Mouse (Mus musculus): ENCODE measurements at regions not wholly inside any gene's neighbourhood (a gene's known extent, or its start where the extent isn't known, plus 50 kb on each side); places are given as distances from the start of the nearest gene placed in this dataset.
A peak's percentile ranks its signal among the peaks of the same experiment; 100 is the strongest.

GRCm38 (mm10) chr17:64957495-64957894 is 121.6 kb upstream of the 4930583I09Rik start:
- no peak for TF ChIP-seq CTCF (IDR thresholded peaks at IDR 0.05; ENCODE audit: low read depth, low read length)
- no peak for TF ChIP-seq POLR2A (IDR thresholded peaks at IDR 0.05; ENCODE audit: borderline replicate concordance, low read depth, low read length)
- no peaks in the 10 kb centered on the region for H3K4me1 ChIP-seq (ENCODE audit: control insufficient read depth, insufficient read depth, low read length)
- no peak overlapping the region for H3K27ac ChIP-seq (ENCODE audit: insufficient read depth, low read depth, low read length)
- no peak overlapping the region for H3K4me3 ChIP-seq (ENCODE audit: insufficient read depth, low read length)

- H3K27ac ChIP-seq (ENCODE audit: insufficient read depth, low read depth, low read length) = no peak overlapping the region
- TF ChIP-seq CTCF (IDR thresholded peaks at IDR 0.05; ENCODE audit: low read depth, low read length) = no peak
- no peak for TF ChIP-seq POLR2A (IDR thresholded peaks at IDR 0.05; ENCODE audit: borderline replicate concordance, low read depth, low read length)
- H3K4me1 ChIP-seq (ENCODE audit: control insufficient read depth, insufficient read depth, low read length) = no peaks in the 10 kb centered on the region
- no peak overlapping the region for H3K4me3 ChIP-seq (ENCODE audit: insufficient read depth, low read length)
Observed at GRCm38 (mm10) chr17:64956506-64956905, 120.6 kb upstream of the 4930583I09Rik start.

- Histone ChIP-seq H3K27ac (ENCODE audit: insufficient read depth, low read depth, low read length) (no peak overlapping the region), H3K4me1 (ENCODE audit: control insufficient read depth, insufficient read depth, low read length) (no peaks in the 10 kb centered on the region), H3K4me3 (ENCODE audit: insufficient read depth, low read length) (no peak overlapping the region)
- no peak for TF ChIP-seq POLR2A (IDR thresholded peaks at IDR 0.05; ENCODE audit: borderline replicate concordance, low read depth, low read length)
- TF ChIP-seq CTCF (IDR thresholded peaks at IDR 0.05; ENCODE audit: low read depth, low read length) = no peak
Observed at GRCm38 (mm10) chr17:64953275-64953674, 117.4 kb upstream of the 4930583I09Rik start.

- Histone ChIP-seq H3K27ac (ENCODE audit: insufficient read depth, low read depth, low read length) (no peak overlapping the region), H3K4me3 (ENCODE audit: insufficient read depth, low read length) (no peak overlapping the region), H3K4me1 (ENCODE audit: control insufficient read depth, insufficient read depth, low read length) (no peaks in the 10 kb centered on the region)
- TF ChIP-seq CTCF (IDR thresholded peaks at IDR 0.05; ENCODE audit: low read depth, low read length) (no peak), POLR2A (IDR thresholded peaks at IDR 0.05; ENCODE audit: borderline replicate concordance, low read depth, low read length) (no peak)
Observed at GRCm38 (mm10) chr17:64951625-64951940, 115.7 kb upstream of the 4930583I09Rik start.

- H3K4me3 ChIP-seq (ENCODE audit: insufficient read depth, low read length) = no peak overlapping the region
- no peaks in the 10 kb centered on the region for H3K4me1 ChIP-seq (ENCODE audit: control insufficient read depth, insufficient read depth, low read length)
- TF ChIP-seq POLR2A (IDR thresholded peaks at IDR 0.05; ENCODE audit: borderline replicate concordance, low read depth, low read length) = no peak
- TF ChIP-seq CTCF (IDR thresholded peaks at IDR 0.05; ENCODE audit: low read depth, low read length) = no peak
- no peak overlapping the region for H3K27ac ChIP-seq (ENCODE audit: insufficient read depth, low read depth, low read length)
Observed at GRCm38 (mm10) chr17:64950802-64951624, 115.1 kb upstream of the 4930583I09Rik start.

GRCm38 (mm10) chr17:64943213-64943612 is 107.3 kb upstream of the 4930583I09Rik start:
- H3K4me3 ChIP-seq (ENCODE audit: insufficient read depth, low read length) = no peak overlapping the region
- TF ChIP-seq CTCF (IDR thresholded peaks at IDR 0.05; ENCODE audit: low read depth, low read length) (no peak), POLR2A (IDR thresholded peaks at IDR 0.05; ENCODE audit: borderline replicate concordance, low read depth, low read length) (no peak)
- no peak overlapping the region for H3K27ac ChIP-seq (ENCODE audit: insufficient read depth, low read depth, low read length)
- no peaks in the 10 kb centered on the region for H3K4me1 ChIP-seq (ENCODE audit: control insufficient read depth, insufficient read depth, low read length)

GRCm38 (mm10) chr17:64941555-64941954 is 105.7 kb upstream of the 4930583I09Rik start:
- H3K27ac ChIP-seq (ENCODE audit: insufficient read depth, low read depth, low read length) = peak overlapping the region; percentile 45; the same call in 1 of the 2 replicates
- no peak for TF ChIP-seq CTCF (IDR thresholded peaks at IDR 0.05; ENCODE audit: low read depth, low read length)
- no peak for TF ChIP-seq POLR2A (IDR thresholded peaks at IDR 0.05; ENCODE audit: borderline replicate concordance, low read depth, low read length)
- H3K4me3 ChIP-seq (ENCODE audit: insufficient read depth, low read length) = no peak overlapping the region
- H3K4me1 ChIP-seq (ENCODE audit: control insufficient read depth, insufficient read depth, low read length) = no peaks in the 10 kb centered on the region

- Histone ChIP-seq H3K27ac (ENCODE audit: insufficient read depth, low read depth, low read length) (no peak overlapping the region), H3K4me3 (ENCODE audit: insufficient read depth, low read length) (no peak overlapping the region)
- TF ChIP-seq POLR2A (IDR thresholded peaks at IDR 0.05; ENCODE audit: borderline replicate concordance, low read depth, low read length) (no peak), CTCF (IDR thresholded peaks at IDR 0.05; ENCODE audit: low read depth, low read length) (no peak)
Observed at GRCm38 (mm10) chr17:64935683-64936082, 99.8 kb upstream of the 4930583I09Rik start.

GRCm38 (mm10) chr17:64934411-64934810 is 98.5 kb upstream of the 4930583I09Rik start:
- no peak overlapping the region for H3K27ac ChIP-seq (ENCODE audit: insufficient read depth, low read depth, low read length)
- H3K4me1 ChIP-seq (ENCODE audit: control insufficient read depth, insufficient read depth, low read length) = no peaks in the 10 kb centered on the region
- no peak overlapping the region for H3K4me3 ChIP-seq (ENCODE audit: insufficient read depth, low read length)
- TF ChIP-seq POLR2A (IDR thresholded peaks at IDR 0.05; ENCODE audit: borderline replicate concordance, low read depth, low read length) (no peak), CTCF (IDR thresholded peaks at IDR 0.05; ENCODE audit: low read depth, low read length) (no peak)

More at GRCm38 (mm10) chr17:64935683-64936082, 99.8 kb upstream of the 4930583I09Rik start:
- H3K4me1 ChIP-seq (ENCODE audit: control insufficient read depth, insufficient read depth, low read length) = no peaks in the 10 kb centered on the region

- Histone ChIP-seq H3K4me1 (ENCODE audit: control insufficient read depth, insufficient read depth, low read length) (no peaks in the 10 kb centered on the region), H3K4me3 (ENCODE audit: insufficient read depth, low read length) (no peak overlapping the region), H3K27ac (ENCODE audit: insufficient read depth, low read depth, low read length) (no peak overlapping the region)
- no peak for TF ChIP-seq POLR2A (IDR thresholded peaks at IDR 0.05; ENCODE audit: borderline replicate concordance, low read depth, low read length)
- TF ChIP-seq CTCF (IDR thresholded peaks at IDR 0.05; ENCODE audit: low read depth, low read length) = no peak
Observed at GRCm38 (mm10) chr17:64930816-64931428, 95.1 kb upstream of the 4930583I09Rik start.

All from bone marrow macrophage, adult 2 months (primary cell).